Mouse (Mus musculus): ENCODE results near the gene Tdrd7. TPM values are rescaled to one million over a fixed set of nuclear protein-coding genes. Genes with fewer than 3 reads are reported as not detected.

The Tdrd7 gene
- polyA plus RNA-seq, 1 experiment from 2014 or later: 19.0 TPM

DNA sequence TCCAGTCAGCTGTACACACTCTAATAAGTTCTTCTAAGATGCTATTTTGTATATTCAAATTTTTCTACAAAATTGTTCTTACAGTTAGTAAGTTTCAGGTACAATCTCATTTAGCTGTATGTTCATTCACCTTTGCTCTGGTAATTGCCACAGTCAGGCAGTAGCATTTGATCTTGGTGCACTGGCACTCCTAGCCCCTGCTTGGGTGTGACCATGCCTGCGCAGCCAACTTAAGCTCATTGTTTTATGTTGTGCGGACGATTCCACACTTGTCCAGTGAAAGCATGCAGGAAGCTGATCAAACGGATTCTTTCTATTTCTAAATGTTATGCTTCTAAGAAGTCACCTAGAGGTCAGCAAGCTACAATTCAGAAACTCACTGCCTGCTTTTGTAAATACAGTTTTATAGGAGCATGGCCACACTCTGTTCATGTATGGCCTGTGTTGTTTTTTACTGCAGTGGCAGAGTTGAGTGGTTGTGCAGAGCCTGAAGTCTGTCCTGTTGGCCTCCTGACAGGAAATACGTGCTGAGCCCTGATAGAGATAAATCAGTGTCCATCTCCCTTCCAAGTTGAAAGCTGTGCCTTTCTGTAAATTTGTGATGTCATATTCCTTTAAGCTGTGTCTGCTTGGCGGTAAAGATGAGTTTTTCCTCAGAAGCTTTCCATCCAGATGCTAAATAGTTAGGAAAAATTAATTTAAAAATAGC lies 25.4 kb downstream of the Tdrd7 start:
- H3K9me3 ChIP-seq (ENCODE audit: control insufficient read depth, low read length): no peaks in the 10 kb centered on the region
- no peak overlapping the region for H3K27ac ChIP-seq (ENCODE audit: low read depth, low read length)
- peaks cover 5% of the 10 kb centered on the region; the same call in 1 of the 2 replicates for H3K36me3 ChIP-seq (ENCODE audit: control insufficient read depth, insufficient read depth, low read length)
- no peaks in the 10 kb centered on the region for H3K4me1 ChIP-seq (ENCODE audit: control insufficient read depth, insufficient read depth, low read length)
- 35% methylated on average over 6 of the region's 6 CpGs for WGBS
- H3K4me2 ChIP-seq (replicated peaks; ENCODE audit: low read depth, low read length): no peak overlapping the region
- H3K4me3 ChIP-seq (ENCODE audit: low read length): no peak overlapping the region
- no peak for ATAC-seq (ENCODE audit: low FRiP score, low TSS enrichment)
- peak overlapping the region; percentile 8; the same call in 1 of the 2 replicates for H3K9ac ChIP-seq (ENCODE audit: low read depth, low read length)
- H3K27me3 ChIP-seq (ENCODE audit: control insufficient read depth, insufficient read depth, low read length): no peaks in the 10 kb centered on the region

DNA sequence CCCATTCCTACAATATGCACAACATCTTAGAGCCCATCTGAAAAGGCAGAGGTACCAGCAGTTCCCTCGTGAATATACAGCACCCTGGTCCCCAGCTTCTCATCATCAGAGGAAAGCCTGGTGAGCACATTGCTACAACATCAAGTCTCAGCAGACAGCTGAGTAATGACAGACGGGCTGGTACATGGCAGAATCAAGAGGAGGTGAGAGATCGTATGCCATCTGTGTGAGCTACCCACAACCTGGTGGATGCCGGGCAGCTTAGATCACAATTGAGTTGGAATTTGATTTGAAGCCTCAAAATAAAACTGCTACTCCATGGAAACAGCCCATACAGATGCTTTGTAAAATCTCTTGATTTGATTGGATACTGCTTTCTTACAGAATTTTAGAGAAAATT lies 33.4 kb downstream of the Tdrd7 start:
- Histone ChIP-seq H3K4me2 (replicated peaks; ENCODE audit: low read depth, low read length) (no peak overlapping the region), H3K27ac (ENCODE audit: low read depth, low read length) (no peak overlapping the region), H3K9ac (ENCODE audit: low read depth, low read length) (no peak overlapping the region), H3K4me1 (ENCODE audit: control insufficient read depth, insufficient read depth, low read length) (no peaks in the 10 kb centered on the region), H3K36me3 (ENCODE audit: control insufficient read depth, insufficient read depth, low read length) (no peaks in the 10 kb centered on the region), H3K9me3 (ENCODE audit: control insufficient read depth, low read length) (no peaks in the 10 kb centered on the region), H3K27me3 (ENCODE audit: control insufficient read depth, insufficient read depth, low read length) (no peaks in the 10 kb centered on the region), H3K4me3 (ENCODE audit: low read length) (no peak overlapping the region)
- no peak for ATAC-seq (ENCODE audit: low FRiP score, low TSS enrichment)
- 83% methylated on average over 4 of the region's 4 CpGs for WGBS

DNA sequence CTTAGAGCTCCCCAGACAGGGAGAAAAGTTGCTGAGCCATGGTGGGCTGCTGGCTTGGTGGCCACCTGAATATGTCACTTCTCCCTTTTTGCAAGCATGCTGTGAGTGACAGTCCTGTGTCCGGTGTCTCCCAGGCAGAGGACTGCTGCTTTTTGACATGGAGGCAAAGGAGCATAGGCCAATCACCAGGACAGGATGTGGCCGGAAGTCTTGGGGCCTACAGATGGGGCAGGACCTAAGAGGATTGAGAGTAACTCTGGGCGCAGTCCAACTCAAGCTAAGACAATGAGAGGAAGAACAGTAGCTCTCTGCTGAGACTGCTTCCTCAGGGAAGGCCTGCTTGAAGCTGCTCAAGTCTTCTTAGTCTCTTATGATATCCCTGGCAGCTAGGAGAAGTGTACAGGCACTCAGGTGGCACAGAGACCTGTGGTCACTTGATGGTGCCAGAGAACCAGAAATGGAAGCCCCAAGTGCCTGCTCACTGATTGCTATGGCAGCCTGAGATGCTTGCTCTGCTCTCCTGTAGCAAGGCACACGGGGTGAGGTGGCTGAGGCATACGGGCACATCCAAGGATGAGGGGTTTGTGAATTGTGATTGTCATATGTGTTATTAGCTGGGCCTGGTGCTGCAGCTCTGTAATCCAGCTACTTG lies 43.1 kb downstream of the Tdrd7 start:
- WGBS: 82% methylated on average over 5 of the region's 5 CpGs
- Histone ChIP-seq H3K4me1 (ENCODE audit: control insufficient read depth, insufficient read depth, low read length) (no peaks in the 10 kb centered on the region), H3K9me3 (ENCODE audit: control insufficient read depth, low read length) (no peaks in the 10 kb centered on the region), H3K4me3 (ENCODE audit: low read length) (no peak overlapping the region), H3K27ac (ENCODE audit: low read depth, low read length) (no peak overlapping the region), H3K36me3 (ENCODE audit: control insufficient read depth, insufficient read depth, low read length) (peaks cover 3% of the 10 kb centered on the region; the same call in 1 of the 2 replicates), H3K9ac (ENCODE audit: low read depth, low read length) (no peak overlapping the region), H3K27me3 (ENCODE audit: control insufficient read depth, insufficient read depth, low read length) (no peaks in the 10 kb centered on the region), H3K4me2 (replicated peaks; ENCODE audit: low read depth, low read length) (no peak overlapping the region)
- no peak for ATAC-seq (ENCODE audit: low FRiP score, low TSS enrichment)

DNA sequence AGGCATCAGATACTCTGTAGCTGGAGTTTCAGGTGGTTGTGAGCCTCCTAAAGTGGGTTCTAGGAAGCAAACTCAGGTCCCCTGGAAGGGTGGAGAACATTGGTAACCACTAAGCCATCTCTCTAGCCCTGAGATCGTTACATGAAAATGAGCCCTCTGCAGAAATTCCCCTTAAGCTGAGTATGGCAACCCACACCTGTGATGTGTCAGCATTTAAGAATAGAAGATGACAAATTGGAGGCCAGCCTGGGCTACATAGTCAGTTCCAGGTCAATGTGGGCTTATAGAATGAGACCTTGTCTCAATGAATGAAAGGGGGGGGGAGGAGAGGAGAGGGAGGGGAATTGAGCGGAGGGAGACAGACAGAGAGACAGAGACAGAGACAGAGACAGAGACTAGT lies 46.6 kb downstream of the Tdrd7 start:
- no peaks in the 10 kb centered on the region for H3K27me3 ChIP-seq (ENCODE audit: control insufficient read depth, insufficient read depth, low read length)
- H3K9ac ChIP-seq (ENCODE audit: low read depth, low read length): no peak overlapping the region
- no peak for ATAC-seq (ENCODE audit: low FRiP score, low TSS enrichment)
- no peaks in the 10 kb centered on the region for H3K4me1 ChIP-seq (ENCODE audit: control insufficient read depth, insufficient read depth, low read length)
- H3K4me3 ChIP-seq (ENCODE audit: low read length): no peak overlapping the region
- H3K36me3 ChIP-seq (ENCODE audit: control insufficient read depth, insufficient read depth, low read length): no peaks in the 10 kb centered on the region; the same call in 1 of the 2 replicates
- 85% methylated on average over 2 of the region's 2 CpGs for WGBS
- H3K27ac ChIP-seq (ENCODE audit: low read depth, low read length): no peak overlapping the region
- no peak overlapping the region for H3K4me2 ChIP-seq (replicated peaks; ENCODE audit: low read depth, low read length)
- no peaks in the 10 kb centered on the region for H3K9me3 ChIP-seq (ENCODE audit: control insufficient read depth, low read length)

DNA sequence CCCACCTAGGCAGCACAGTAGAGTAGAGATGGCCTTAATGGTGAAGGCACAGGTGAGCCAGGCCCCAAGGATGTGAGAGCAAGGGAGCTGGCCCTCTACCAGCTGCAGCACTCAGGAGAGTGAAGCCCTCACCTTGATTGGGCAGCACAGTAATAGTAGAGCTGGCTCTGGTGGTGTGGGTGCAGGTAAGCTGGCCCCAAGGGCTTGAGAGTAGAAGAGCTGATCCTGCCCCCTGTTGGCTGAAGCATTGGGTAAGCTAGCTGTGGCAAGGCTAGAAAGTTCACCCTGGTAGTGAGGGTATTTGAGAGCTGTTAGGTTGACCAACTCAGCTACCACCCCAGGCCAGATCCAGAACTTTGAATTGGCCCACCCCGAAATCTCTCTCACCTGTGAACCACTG lies 50.5 kb downstream of the Tdrd7 start:
- no peak overlapping the region for H3K27ac ChIP-seq (ENCODE audit: low read depth, low read length)
- no peak for ATAC-seq (ENCODE audit: low FRiP score, low TSS enrichment)
- no peaks in the 10 kb centered on the region for H3K9me3 ChIP-seq (ENCODE audit: control insufficient read depth, low read length)
- H3K4me1 ChIP-seq (ENCODE audit: control insufficient read depth, insufficient read depth, low read length): no peaks in the 10 kb centered on the region
- no peak overlapping the region for H3K4me2 ChIP-seq (replicated peaks; ENCODE audit: low read depth, low read length)
- H3K9ac ChIP-seq (ENCODE audit: low read depth, low read length): no peak overlapping the region
- H3K36me3 ChIP-seq (ENCODE audit: control insufficient read depth, insufficient read depth, low read length): no peaks in the 10 kb centered on the region
- H3K27me3 ChIP-seq (ENCODE audit: control insufficient read depth, insufficient read depth, low read length): no peaks in the 10 kb centered on the region
- no peak overlapping the region for H3K4me3 ChIP-seq (ENCODE audit: low read length)
- 80% methylated on average over 1 of the region's 1 CpGs for WGBS

DNA sequence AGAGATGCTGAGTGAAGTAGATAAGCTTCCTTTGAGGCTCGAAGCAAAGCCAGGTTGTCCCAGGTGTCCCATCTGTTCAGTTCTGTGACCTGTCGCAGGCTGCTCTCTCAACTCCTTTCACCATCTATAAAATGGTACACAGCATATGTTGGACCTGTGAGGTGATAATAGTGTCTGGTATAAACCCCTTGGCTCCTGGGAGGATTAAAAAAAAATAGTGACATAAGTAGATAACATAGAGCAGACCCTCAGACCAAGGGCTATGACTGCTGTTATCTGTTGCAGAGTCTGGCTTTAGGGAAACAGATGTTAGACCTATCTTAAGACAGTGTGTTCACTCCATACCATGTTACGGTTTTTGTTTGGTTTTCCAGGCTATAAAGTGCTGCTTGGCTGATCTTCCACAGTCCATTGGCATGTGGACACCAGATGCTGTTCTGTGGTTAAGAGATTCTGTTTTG lies 57.9 kb downstream of the Tdrd7 start:
- WGBS: 54% methylated on average over 3 of the region's 3 CpGs
- Histone ChIP-seq H3K36me3 (ENCODE audit: control insufficient read depth, insufficient read depth, low read length) (peaks cover 5% of the 10 kb centered on the region; the same call in 1 of the 2 replicates), H3K4me1 (ENCODE audit: control insufficient read depth, insufficient read depth, low read length) (0 out of 2 replicates have a peak, but pooled peaks cover 3% of the 10 kb centered on the region), H3K9ac (ENCODE audit: low read depth, low read length) (no peak overlapping the region), H3K4me2 (replicated peaks; ENCODE audit: low read depth, low read length) (no peak overlapping the region), H3K4me3 (ENCODE audit: low read length) (no peak overlapping the region), H3K27ac (ENCODE audit: low read depth, low read length) (no peak overlapping the region), H3K27me3 (ENCODE audit: control insufficient read depth, insufficient read depth, low read length) (no peaks in the 10 kb centered on the region), H3K9me3 (ENCODE audit: control insufficient read depth, low read length) (no peaks in the 10 kb centered on the region)
- 0 out of 2 replicates have a peak, but pooled peaks have one; percentile 20 for ATAC-seq (ENCODE audit: low FRiP score, low TSS enrichment)

DNA sequence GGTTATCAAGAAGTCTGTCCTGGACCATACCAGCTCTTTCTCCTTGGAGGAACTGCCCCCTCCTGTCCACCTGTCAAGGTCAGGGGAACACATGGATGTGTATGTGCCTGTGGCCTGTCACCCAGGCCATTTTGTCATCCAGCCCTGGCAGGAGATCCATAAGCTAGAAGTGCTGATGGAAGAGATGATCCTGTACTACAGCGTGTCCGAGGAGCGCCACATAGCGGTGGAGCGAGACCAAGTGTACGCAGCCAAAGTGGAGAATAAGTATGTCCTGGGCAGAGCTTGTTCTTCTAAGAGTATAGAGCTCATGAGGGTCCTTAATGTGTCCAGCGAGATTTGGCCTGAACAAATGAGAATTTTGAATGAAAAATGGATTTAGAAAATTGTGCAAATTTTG lies 60.8 kb downstream of the Tdrd7 start:
- Histone ChIP-seq H3K4me2 (replicated peaks; ENCODE audit: low read depth, low read length) (no peak overlapping the region), H3K4me3 (ENCODE audit: low read length) (no peak overlapping the region), H3K27me3 (ENCODE audit: control insufficient read depth, insufficient read depth, low read length) (no peaks in the 10 kb centered on the region), H3K9me3 (ENCODE audit: control insufficient read depth, low read length) (no peaks in the 10 kb centered on the region), H3K27ac (ENCODE audit: low read depth, low read length) (no peak overlapping the region), H3K36me3 (ENCODE audit: control insufficient read depth, insufficient read depth, low read length) (peaks cover 2% of the 10 kb centered on the region; the same call in 1 of the 2 replicates), H3K4me1 (ENCODE audit: control insufficient read depth, insufficient read depth, low read length) (0 out of 2 replicates have a peak, but pooled peaks cover 3% of the 10 kb centered on the region), H3K9ac (ENCODE audit: low read depth, low read length) (no peak overlapping the region)
- ATAC-seq (ENCODE audit: low FRiP score, low TSS enrichment): peak; percentile 35; the same call in 1 of the 2 replicates
- 51% methylated on average over 7 of the region's 7 CpGs for WGBS

DNA sequence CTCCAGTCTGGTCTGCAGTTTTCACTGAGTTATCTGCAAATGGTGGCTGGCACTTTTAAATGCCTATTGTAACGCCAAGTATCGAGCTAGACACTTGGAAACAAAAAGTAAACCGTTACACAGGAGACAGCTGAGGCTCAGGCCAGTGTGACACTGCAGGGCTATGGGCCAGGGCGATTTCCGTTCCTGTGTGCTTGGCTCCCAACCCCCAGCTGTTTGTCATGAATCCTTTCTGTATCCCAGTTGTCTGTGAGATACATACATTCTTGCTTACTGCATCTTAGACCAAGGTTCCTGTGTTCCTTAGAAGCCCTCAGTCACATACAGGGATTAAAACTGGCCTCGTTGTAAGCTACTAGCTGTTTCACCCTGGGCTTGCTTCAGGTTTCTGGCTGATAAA lies 63.1 kb downstream of the Tdrd7 start:
- Histone ChIP-seq H3K36me3 (ENCODE audit: control insufficient read depth, insufficient read depth, low read length) (no peaks in the 10 kb centered on the region), H3K4me2 (replicated peaks; ENCODE audit: low read depth, low read length) (no peak overlapping the region), H3K4me1 (ENCODE audit: control insufficient read depth, insufficient read depth, low read length) (no peaks in the 10 kb centered on the region), H3K4me3 (ENCODE audit: low read length) (no peak overlapping the region), H3K27ac (ENCODE audit: low read depth, low read length) (no peak overlapping the region), H3K27me3 (ENCODE audit: control insufficient read depth, insufficient read depth, low read length) (no peaks in the 10 kb centered on the region), H3K9ac (ENCODE audit: low read depth, low read length) (no peak overlapping the region), H3K9me3 (ENCODE audit: control insufficient read depth, low read length) (no peaks in the 10 kb centered on the region)
- WGBS: 78% methylated on average over 6 of the region's 6 CpGs
- ATAC-seq (ENCODE audit: low FRiP score, low TSS enrichment): no peak

DNA sequence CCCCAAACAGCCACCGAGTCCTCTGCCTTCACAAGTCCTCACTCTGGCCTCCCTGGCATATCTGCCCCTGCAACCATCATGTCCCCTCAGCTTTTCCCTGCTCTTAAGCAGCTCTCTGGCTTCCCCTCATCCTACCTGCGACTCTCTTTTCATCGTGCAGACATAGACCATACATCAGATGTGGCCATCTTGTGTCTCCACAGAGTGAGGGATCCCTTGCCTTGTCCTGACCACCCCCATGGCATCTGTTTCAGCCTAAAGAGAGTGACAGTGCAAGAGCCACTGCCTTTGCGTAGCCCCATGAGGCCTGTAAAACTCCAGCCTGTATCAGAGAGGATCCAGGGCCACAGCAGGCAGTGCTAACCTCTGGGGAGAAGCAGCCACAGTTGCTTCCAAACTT lies 63.6 kb downstream of the Tdrd7 start:
- Histone ChIP-seq H3K9me3 (ENCODE audit: control insufficient read depth, low read length) (no peaks in the 10 kb centered on the region), H3K27me3 (ENCODE audit: control insufficient read depth, insufficient read depth, low read length) (no peaks in the 10 kb centered on the region), H3K36me3 (ENCODE audit: control insufficient read depth, insufficient read depth, low read length) (no peaks in the 10 kb centered on the region), H3K27ac (ENCODE audit: low read depth, low read length) (no peak overlapping the region), H3K4me1 (ENCODE audit: control insufficient read depth, insufficient read depth, low read length) (no peaks in the 10 kb centered on the region), H3K4me3 (ENCODE audit: low read length) (no peak overlapping the region), H3K4me2 (replicated peaks; ENCODE audit: low read depth, low read length) (no peak overlapping the region), H3K9ac (ENCODE audit: low read depth, low read length) (no peak overlapping the region)
- WGBS: 76% methylated on average over 4 of the region's 4 CpGs
- ATAC-seq (ENCODE audit: low FRiP score, low TSS enrichment): no peak

Data from kidney, embryonic 14.5 days (tissue).